Mouse (Mus musculus): ENCODE data around the gene Lmtk2. TPM values are rescaled to one million over a fixed set of nuclear protein-coding genes. Genes with fewer than 3 reads are reported as not detected.

The Lmtk2 gene
- polyA plus RNA-seq, 1 experiment from 2014 or later, result 4.9 TPM

DNA sequence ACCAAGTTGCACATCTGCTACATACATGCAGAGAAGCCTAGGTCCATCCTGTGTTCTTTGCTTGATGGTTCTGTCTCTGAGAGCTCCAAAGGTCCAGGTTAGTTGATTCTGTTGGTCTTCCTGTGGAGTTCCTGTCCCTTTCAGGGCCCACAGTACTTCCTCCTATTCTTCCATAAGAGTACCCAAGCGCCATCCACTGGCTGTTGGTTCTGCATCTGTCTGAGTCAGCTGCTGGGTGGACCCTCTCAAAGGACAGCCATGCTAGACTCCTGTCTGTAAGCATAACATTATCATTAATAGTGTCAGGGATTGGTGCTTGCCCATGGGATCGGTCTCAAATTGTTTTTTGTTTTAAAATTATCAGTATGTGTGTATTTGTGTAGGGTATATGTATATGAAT is 13.8 kb downstream of the Lmtk2 start:
- no peaks in the 10 kb centered on the region for H3K4me1 ChIP-seq (replicated peaks; ENCODE audit: insufficient read depth, low read length)
- no peak overlapping the region for H3K9ac ChIP-seq (ENCODE audit: low read depth, low read length)
- DNase-seq (ENCODE audit: low spot score) (no peak), ATAC-seq (replicated peaks; ENCODE audit: low FRiP score, low read depth) (no peak)
- H3K4me2 ChIP-seq (ENCODE audit: low read length), result no peak overlapping the region
- TF ChIP-seq CTCF (IDR thresholded peaks at IDR 0.05; ENCODE audit: low read depth), result peak; percentile 30; the same call in 1 of the 2 replicates
- H3K9me3 ChIP-seq (replicated peaks; ENCODE audit: low read length), result no peaks in the 10 kb centered on the region
- H3K27ac ChIP-seq, result no peak overlapping the region
- no peaks in the 10 kb centered on the region for H3K36me3 ChIP-seq (ENCODE audit: insufficient read depth, low read length)
- H3K4me3 ChIP-seq (replicated peaks; ENCODE audit: low read depth, low read length), result no peak overlapping the region
- WGBS, result 80% methylated on average over 2 of the region's 2 CpGs
- no peaks in the 10 kb centered on the region for H3K27me3 ChIP-seq (ENCODE audit: insufficient read depth, low read length)

DNA sequence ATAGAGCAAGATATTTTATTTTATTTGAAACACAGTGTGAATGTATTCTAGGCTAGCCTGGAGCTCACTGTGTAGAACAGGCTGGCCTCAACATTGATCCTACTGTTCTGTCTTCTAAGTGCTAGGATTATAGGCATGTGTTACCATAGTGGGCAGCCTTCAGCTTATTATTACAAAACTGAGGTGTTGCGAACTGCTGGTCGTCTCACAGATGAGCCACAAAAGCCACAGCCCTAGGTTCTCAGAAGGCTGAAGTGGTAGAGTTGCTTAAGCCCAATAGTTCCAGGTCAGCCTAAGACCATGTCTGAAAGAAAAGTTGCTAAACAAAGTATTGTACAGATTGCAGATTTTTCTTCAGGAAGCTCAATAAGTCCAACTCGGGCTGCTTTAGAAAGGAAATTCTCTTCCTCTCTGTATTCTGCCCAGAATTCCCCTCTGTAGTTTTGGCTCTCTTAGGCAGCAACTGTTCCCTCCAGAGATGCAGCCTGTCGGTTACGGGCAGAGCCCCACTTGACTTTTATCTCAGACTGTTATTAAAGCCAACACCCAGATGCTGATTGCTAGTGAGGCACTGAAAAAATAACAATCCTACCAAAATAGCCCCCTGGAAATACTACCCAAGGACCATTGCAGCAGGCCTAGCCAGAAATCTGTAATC is 14.9 kb downstream of the Lmtk2 start:
- no peaks in the 10 kb centered on the region for H3K4me1 ChIP-seq (replicated peaks; ENCODE audit: insufficient read depth, low read length)
- WGBS, result 68% methylated on average over 5 of the region's 5 CpGs
- no peaks in the 10 kb centered on the region for H3K9me3 ChIP-seq (replicated peaks; ENCODE audit: low read length)
- H3K36me3 ChIP-seq (ENCODE audit: insufficient read depth, low read length), result no peaks in the 10 kb centered on the region
- H3K27me3 ChIP-seq (ENCODE audit: insufficient read depth, low read length), result no peaks in the 10 kb centered on the region
- H3K9ac ChIP-seq (ENCODE audit: low read depth, low read length), result no peak overlapping the region
- DNase-seq (ENCODE audit: low spot score) (no peak), ATAC-seq (replicated peaks; ENCODE audit: low FRiP score, low read depth) (no peak)
- no peak for TF ChIP-seq CTCF (IDR thresholded peaks at IDR 0.05; ENCODE audit: low read depth)
- no peak overlapping the region for H3K4me2 ChIP-seq (ENCODE audit: low read length)
- no peak overlapping the region for H3K4me3 ChIP-seq (replicated peaks; ENCODE audit: low read depth, low read length)
- H3K27ac ChIP-seq, result no peak overlapping the region

GRCm38 (mm10) chr5:144115628-144115977 is 15.4 kb downstream of the Lmtk2 start:
- no peak overlapping the region for H3K4me2 ChIP-seq (ENCODE audit: low read length)
- WGBS, result 71% methylated on average over 2 of the region's 2 CpGs
- H3K9ac ChIP-seq (ENCODE audit: low read depth, low read length), result no peak overlapping the region
- ATAC-seq (replicated peaks; ENCODE audit: low FRiP score, low read depth) (no peak), DNase-seq (ENCODE audit: low spot score) (no peak)
- H3K36me3 ChIP-seq (ENCODE audit: insufficient read depth, low read length), result no peaks in the 10 kb centered on the region
- H3K4me1 ChIP-seq (replicated peaks; ENCODE audit: insufficient read depth, low read length), result no peaks in the 10 kb centered on the region
- H3K27ac ChIP-seq, result no peak overlapping the region
- no peak overlapping the region for H3K4me3 ChIP-seq (replicated peaks; ENCODE audit: low read depth, low read length)
- TF ChIP-seq CTCF (IDR thresholded peaks at IDR 0.05; ENCODE audit: low read depth), result no peak
- H3K9me3 ChIP-seq (replicated peaks; ENCODE audit: low read length), result no peaks in the 10 kb centered on the region
- H3K27me3 ChIP-seq (ENCODE audit: insufficient read depth, low read length), result no peaks in the 10 kb centered on the region

DNA sequence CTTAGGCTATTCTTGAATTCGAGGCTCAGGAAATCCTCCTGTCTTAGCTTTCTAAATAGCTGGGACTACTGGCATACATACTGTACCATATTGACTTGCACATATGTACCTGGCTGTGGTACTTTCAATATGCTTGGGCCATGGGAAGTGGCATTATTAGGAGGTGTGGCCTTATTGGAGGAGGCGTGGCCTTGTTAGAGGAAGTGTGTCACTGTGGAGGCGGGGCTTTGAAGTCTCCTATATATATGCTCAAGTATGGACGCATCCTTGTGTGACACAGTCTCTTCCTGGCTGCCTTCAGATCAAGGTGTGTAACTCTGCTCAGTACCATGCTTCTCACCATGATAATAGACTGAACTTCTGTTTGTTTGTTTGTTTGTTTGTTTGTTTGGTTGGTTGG is 18.0 kb downstream of the Lmtk2 start:
- Histone ChIP-seq H3K36me3 (ENCODE audit: insufficient read depth, low read length) (no peaks in the 10 kb centered on the region), H3K4me1 (replicated peaks; ENCODE audit: insufficient read depth, low read length) (no peaks in the 10 kb centered on the region), H3K4me3 (replicated peaks; ENCODE audit: low read depth, low read length) (no peak overlapping the region), H3K9me3 (replicated peaks; ENCODE audit: low read length) (no peaks in the 10 kb centered on the region), H3K9ac (ENCODE audit: low read depth, low read length) (no peak overlapping the region), H3K27ac (no peak overlapping the region), H3K4me2 (ENCODE audit: low read length) (no peak overlapping the region), H3K27me3 (ENCODE audit: insufficient read depth, low read length) (no peaks in the 10 kb centered on the region)
- no peak for DNase-seq (ENCODE audit: low spot score)
- ATAC-seq (replicated peaks; ENCODE audit: low FRiP score, low read depth), result no peak
- WGBS, result 95% methylated on average over 4 of the region's 4 CpGs
- no peak for TF ChIP-seq CTCF (IDR thresholded peaks at IDR 0.05; ENCODE audit: low read depth)

DNA sequence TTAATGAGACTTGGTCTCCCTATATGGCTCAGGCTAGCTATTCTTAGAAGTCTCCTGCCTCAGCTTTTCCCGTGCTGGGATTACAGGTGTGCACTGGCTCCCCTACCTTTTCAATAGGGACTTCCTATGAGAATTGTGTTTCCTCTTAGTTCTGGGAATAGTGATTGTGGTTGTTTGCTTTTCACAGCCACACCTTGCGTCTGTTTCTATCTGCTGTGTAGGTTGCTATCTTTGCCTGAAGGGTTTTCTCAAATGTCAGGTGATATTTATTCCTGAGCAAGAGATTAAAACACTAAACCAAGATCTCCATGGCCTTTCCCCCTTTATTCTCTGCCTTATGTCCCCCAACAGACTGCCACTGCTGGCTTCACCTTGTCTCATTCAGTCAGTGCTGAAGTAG is 19.1 kb downstream of the Lmtk2 start:
- no peak overlapping the region for H3K4me2 ChIP-seq (ENCODE audit: low read length)
- H3K9ac ChIP-seq (ENCODE audit: low read depth, low read length), result no peak overlapping the region
- WGBS, result 87% methylated on average over 2 of the region's 2 CpGs
- no peak overlapping the region for H3K27ac ChIP-seq
- ATAC-seq (replicated peaks; ENCODE audit: low FRiP score, low read depth), result no peak
- H3K27me3 ChIP-seq (ENCODE audit: insufficient read depth, low read length), result no peaks in the 10 kb centered on the region
- TF ChIP-seq CTCF (IDR thresholded peaks at IDR 0.05; ENCODE audit: low read depth), result no peak
- no peak for DNase-seq (ENCODE audit: low spot score)
- no peaks in the 10 kb centered on the region for H3K9me3 ChIP-seq (replicated peaks; ENCODE audit: low read length)
- H3K4me1 ChIP-seq (replicated peaks; ENCODE audit: insufficient read depth, low read length), result no peaks in the 10 kb centered on the region
- no peaks in the 10 kb centered on the region for H3K36me3 ChIP-seq (ENCODE audit: insufficient read depth, low read length)
- H3K4me3 ChIP-seq (replicated peaks; ENCODE audit: low read depth, low read length), result no peak overlapping the region

DNA sequence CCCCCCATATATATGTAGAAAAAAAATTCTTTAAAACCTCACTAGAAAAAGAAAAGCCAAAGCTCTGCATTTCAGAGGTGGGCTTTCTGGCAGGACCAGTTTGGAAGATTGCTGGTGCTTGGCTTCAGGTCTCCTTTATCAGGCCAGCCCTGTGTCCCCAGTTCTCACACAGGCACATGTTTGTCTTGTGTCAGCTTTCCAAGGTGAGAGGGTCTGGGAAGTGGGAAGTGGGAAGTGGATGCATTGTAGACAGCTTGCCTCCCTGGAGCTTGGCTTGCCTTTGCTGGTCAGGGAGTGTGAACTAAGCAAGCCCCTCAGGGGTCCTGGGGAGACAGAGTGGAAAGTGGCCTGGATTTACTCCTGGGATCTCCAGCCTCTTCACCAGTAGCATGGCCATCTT is 21.3 kb downstream of the Lmtk2 start:
- Histone ChIP-seq H3K4me1 (replicated peaks; ENCODE audit: insufficient read depth, low read length) (no peaks in the 10 kb centered on the region), H3K27ac (peak overlapping the region; percentile 1; the same call in 1 of the 2 replicates), H3K9ac (ENCODE audit: low read depth, low read length) (no peak overlapping the region), H3K4me2 (ENCODE audit: low read length) (no peak overlapping the region), H3K27me3 (ENCODE audit: insufficient read depth, low read length) (no peaks in the 10 kb centered on the region), H3K9me3 (replicated peaks; ENCODE audit: low read length) (no peaks in the 10 kb centered on the region), H3K36me3 (ENCODE audit: insufficient read depth, low read length) (no peaks in the 10 kb centered on the region), H3K4me3 (replicated peaks; ENCODE audit: low read depth, low read length) (no peak overlapping the region)
- DNase-seq (ENCODE audit: low spot score), result no peak
- no peak for TF ChIP-seq CTCF (IDR thresholded peaks at IDR 0.05; ENCODE audit: low read depth)
- no peak for ATAC-seq (replicated peaks; ENCODE audit: low FRiP score, low read depth)

Data from kidney, postnatal 0 days (tissue).